Mouse (Mus musculus): ENCODE results near the gene Cltrn. TPM values are rescaled to one million over a fixed set of nuclear protein-coding genes. Genes with fewer than 3 reads are reported as not detected.

The Cltrn gene
- total and polyA plus RNA-seq, 3 experiments = not detected

- intact Hi-C loops (cut with DNase I) = no loop called here
- WGBS = 69% methylated on average over 3 of the region's 3 CpGs
- Histone ChIP-seq H3K4me3 (no peak overlapping the region), H3K79me2 (replicated peaks; ENCODE audit: control insufficient read depth, insufficient read depth, low read length) (no peaks in the 10 kb centered on the region), H3K9ac (ENCODE audit: low read depth, low read length) (no peak overlapping the region), H3K4me1 (ENCODE audit: control insufficient read depth, insufficient read depth, low read length) (no peaks in the 10 kb centered on the region), H3K27ac (no peak overlapping the region), H3K27me3 (ENCODE audit: control insufficient read depth, insufficient read depth, low read length) (no peaks in the 10 kb centered on the region), H3K36me3 (ENCODE audit: control insufficient read depth, insufficient read depth, low read length) (no peaks in the 10 kb centered on the region)
- no peak for DNase-seq
- no peak for TF ChIP-seq CTCF (IDR thresholded peaks at IDR 0.05)
- no peak for TF ChIP-seq POLR2A (IDR thresholded peaks at IDR 0.05; ENCODE audit: insufficient read depth, low read depth, low read length)
- TF ChIP-seq EP300 (IDR thresholded peaks at IDR 0.05; ENCODE audit: insufficient read depth, low read depth, low read length) = no peak
Measured at GRCm38 (mm10) chrX:164111146-164111545, 22.5 kb downstream of the Cltrn start.

GRCm38 (mm10) chrX:164113744-164114143 lies 25.1 kb downstream of the Cltrn start:
- intact Hi-C loops (cut with DNase I) = no loop called here
- Histone ChIP-seq H3K27ac (no peak overlapping the region), H3K4me1 (ENCODE audit: control insufficient read depth, insufficient read depth, low read length) (no peaks in the 10 kb centered on the region), H3K4me3 (no peak overlapping the region), H3K36me3 (ENCODE audit: control insufficient read depth, insufficient read depth, low read length) (no peaks in the 10 kb centered on the region), H3K79me2 (replicated peaks; ENCODE audit: control insufficient read depth, insufficient read depth, low read length) (no peaks in the 10 kb centered on the region), H3K27me3 (ENCODE audit: control insufficient read depth, insufficient read depth, low read length) (no peaks in the 10 kb centered on the region), H3K9ac (ENCODE audit: low read depth, low read length) (no peak overlapping the region)
- DNase-seq = no peak
- 77% methylated on average over 6 of the region's 6 CpGs for WGBS
- TF ChIP-seq POLR2A (IDR thresholded peaks at IDR 0.05; ENCODE audit: insufficient read depth, low read depth, low read length) = no peak
- TF ChIP-seq EP300 (IDR thresholded peaks at IDR 0.05; ENCODE audit: insufficient read depth, low read depth, low read length) = no peak
- TF ChIP-seq CTCF (IDR thresholded peaks at IDR 0.05) = no peak

GRCm38 (mm10) chrX:164123942-164124341 lies 35.3 kb downstream of the Cltrn start:
- Histone ChIP-seq H3K27me3 (ENCODE audit: control insufficient read depth, insufficient read depth, low read length) (no peaks in the 10 kb centered on the region), H3K36me3 (ENCODE audit: control insufficient read depth, insufficient read depth, low read length) (no peaks in the 10 kb centered on the region), H3K9ac (ENCODE audit: low read depth, low read length) (no peak overlapping the region), H3K4me1 (ENCODE audit: control insufficient read depth, insufficient read depth, low read length) (no peaks in the 10 kb centered on the region), H3K27ac (no peak overlapping the region), H3K79me2 (replicated peaks; ENCODE audit: control insufficient read depth, insufficient read depth, low read length) (no peaks in the 10 kb centered on the region), H3K4me3 (no peak overlapping the region)
- intact Hi-C loops (cut with DNase I) = no loop called here
- no peak for TF ChIP-seq EP300 (IDR thresholded peaks at IDR 0.05; ENCODE audit: insufficient read depth, low read depth, low read length)
- no peak for TF ChIP-seq CTCF (IDR thresholded peaks at IDR 0.05)
- no peak for TF ChIP-seq POLR2A (IDR thresholded peaks at IDR 0.05; ENCODE audit: insufficient read depth, low read depth, low read length)
- WGBS = 81% methylated on average over 3 of the region's 3 CpGs
- DNase-seq = no peak

- WGBS = 57% methylated on average over 3 of the region's 3 CpGs
- H3K27me3 ChIP-seq (ENCODE audit: control insufficient read depth, insufficient read depth, low read length) = no peaks in the 10 kb centered on the region
- no peak for DNase-seq
- intact Hi-C loops (cut with DNase I) = no loop called here
- no peaks in the 10 kb centered on the region for H3K79me2 ChIP-seq (replicated peaks; ENCODE audit: control insufficient read depth, insufficient read depth, low read length)
- no peak overlapping the region for H3K27ac ChIP-seq
- H3K4me1 ChIP-seq (ENCODE audit: control insufficient read depth, insufficient read depth, low read length) = no peaks in the 10 kb centered on the region
- H3K9ac ChIP-seq (ENCODE audit: low read depth, low read length) = no peak overlapping the region
- TF ChIP-seq EP300 (IDR thresholded peaks at IDR 0.05; ENCODE audit: insufficient read depth, low read depth, low read length) = no peak
- no peak for TF ChIP-seq POLR2A (IDR thresholded peaks at IDR 0.05; ENCODE audit: insufficient read depth, low read depth, low read length)
- no peak for TF ChIP-seq CTCF (IDR thresholded peaks at IDR 0.05)
- H3K36me3 ChIP-seq (ENCODE audit: control insufficient read depth, insufficient read depth, low read length) = no peaks in the 10 kb centered on the region
- H3K4me3 ChIP-seq = no peak overlapping the region
Measured at GRCm38 (mm10) chrX:164133531-164133930, 44.9 kb downstream of the Cltrn start.

- H3K36me3 ChIP-seq (ENCODE audit: control insufficient read depth, insufficient read depth, low read length) = no peaks in the 10 kb centered on the region
- H3K4me1 ChIP-seq (ENCODE audit: control insufficient read depth, insufficient read depth, low read length) = no peaks in the 10 kb centered on the region
- no peak overlapping the region for H3K4me3 ChIP-seq
- 85% methylated on average over 4 of the region's 4 CpGs for WGBS
- H3K9ac ChIP-seq (ENCODE audit: low read depth, low read length) = no peak overlapping the region
- H3K27me3 ChIP-seq (ENCODE audit: control insufficient read depth, insufficient read depth, low read length) = no peaks in the 10 kb centered on the region
- no peaks in the 10 kb centered on the region for H3K79me2 ChIP-seq (replicated peaks; ENCODE audit: control insufficient read depth, insufficient read depth, low read length)
- intact Hi-C loops (cut with DNase I) = no loop called here
- TF ChIP-seq POLR2A (IDR thresholded peaks at IDR 0.05; ENCODE audit: insufficient read depth, low read depth, low read length) (no peak), EP300 (IDR thresholded peaks at IDR 0.05; ENCODE audit: insufficient read depth, low read depth, low read length) (no peak), CTCF (IDR thresholded peaks at IDR 0.05) (no peak)
- DNase-seq = no peak
- H3K27ac ChIP-seq = no peak overlapping the region
Measured at GRCm38 (mm10) chrX:164135304-164135818, 46.7 kb downstream of the Cltrn start.

GRCm38 (mm10) chrX:164139032-164139431 lies 50.4 kb downstream of the Cltrn start, which contains the start of gene Ace2:
Gene Ace2, plus strand, starts transcription at chrX:164139332.
- Histone ChIP-seq H3K79me2 (replicated peaks; ENCODE audit: control insufficient read depth, insufficient read depth, low read length) (no peaks in the 10 kb centered on the region), H3K9ac (ENCODE audit: low read depth, low read length) (no peak within 1 kb of the TSS), H3K27me3 (ENCODE audit: control insufficient read depth, insufficient read depth, low read length) (no peaks in the 10 kb centered on the region), H3K36me3 (ENCODE audit: control insufficient read depth, insufficient read depth, low read length) (no peaks in the 10 kb centered on the region), H3K4me1 (ENCODE audit: control insufficient read depth, insufficient read depth, low read length) (no peaks in the 10 kb centered on the region), H3K27ac (no peak within 1 kb of the TSS), H3K4me3 (no peak within 1 kb of the TSS)
- WGBS = 89% methylated on average over 2 of the region's 2 CpGs
- no peak for TF ChIP-seq POLR2A (IDR thresholded peaks at IDR 0.05; ENCODE audit: insufficient read depth, low read depth, low read length)
- TF ChIP-seq CTCF (IDR thresholded peaks at IDR 0.05) = no peak
- TF ChIP-seq EP300 (IDR thresholded peaks at IDR 0.05; ENCODE audit: insufficient read depth, low read depth, low read length) = no peak
- intact Hi-C loops (cut with DNase I) = no loop called here
- no peak for DNase-seq

All from heart, adult 2 months (tissue).